8 mouse cellular contexts compared by ENCODE assay signal in genomic region chr11:69837604-69837951, GRCm38 (mm10). TPM values are rescaled to one million over a fixed set of nuclear protein-coding genes. Genes with fewer than 3 reads are reported as not detected.
DNase-seq lines count a peak whose midpoint lies in the region; ATAC-seq and TF ChIP-seq lines count a peak whose summit lies in the region.

TSS of gene Nlgn2 (minus strand) at chr11:69837784.

- 0% methylated on average over 26 of the region's 32 CpGs for WGBS in heart, embryonic 11.5 days (ENCODE audit: insufficient replicate concordance)
- under 1% methylated on average over 32 of the region's 32 CpGs for WGBS in hindbrain, embryonic 12.5 days
- WGBS in liver, embryonic 12.5 days (ENCODE audit: insufficient replicate concordance) = under 1% methylated on average over 30 of the region's 32 CpGs

- TF ChIP-seq POLR2A in CH12.LX (IDR thresholded peaks at IDR 0.05; ENCODE audit: low read depth, low read length) = peak; percentile 28; the same call in 1 of the 2 replicates

- no peak; a peak in 1 of 4 replicates for TF ChIP-seq CTCF in CH12.LX (conservative IDR thresholded peaks at IDR 0.05 in 1 of 2, IDR thresholded peaks at IDR 0.05 in 1 of 2; ENCODE audit: low read depth in 2 of 2, low read length in 2 of 2)

- in situ Hi-C loops in CH12.LX (cut with MboI; ENCODE audit: low pct_ligation_motif_present, low pct_unique_long_range_greater_than_20kb, low sequenced_read_pairs) = no loop called here

- DNase-seq in heart, postnatal 25 days (ENCODE audit: low spot score) = no peak
- peak; percentile 14 for DNase-seq in CH12.LX (ENCODE audit: extremely low read depth)
- DNase-seq in c-Kit-positive CD71-negative TER-119-negative erythroid progenitor cells, embryonic 14.5 days (ENCODE audit: low read depth) = peak; percentile 57
- no peak for DNase-seq in c-Kit-positive CD71-positive TER-119-positive erythroid progenitor cells, embryonic 14.5 days (ENCODE audit: low spot score)
- DNase-seq in right cerebral cortex, postnatal 4 days = no peak

- intact Hi-C loops in heart, postnatal 25 days (cut with DNase I) = loop anchor here (2.0 kb wide), 1 partner anchor 39 kb away; no protein-coding TSS in a partner anchor

- no peaks in the 10 kb centered on the region for H3K79me2 ChIP-seq in CH12.LX (replicated peaks; ENCODE audit: control insufficient read depth, extremely low read depth, insufficient read depth, poor library complexity, severe bottlenecking)

- peaks cover 45% of the 10 kb centered on the region for H3K27me3 ChIP-seq in heart, embryonic 11.5 days (ENCODE audit: control insufficient read depth, insufficient read depth, low read length)
- peaks cover 32% of the 10 kb centered on the region for H3K27me3 ChIP-seq in CH12.LX (replicated peaks)
- H3K27me3 ChIP-seq in hindbrain, embryonic 12.5 days = peaks cover 12% of the 10 kb centered on the region; the same call in 1 of the 2 replicates
- H3K27me3 ChIP-seq in liver, embryonic 12.5 days (replicated peaks) = peaks cover 52% of the 10 kb centered on the region

- TF ChIP-seq RAD21 in CH12.LX (IDR thresholded peaks at IDR 0.05; ENCODE audit: low read depth, low read length) = no peak

- H3K9ac ChIP-seq in heart, embryonic 11.5 days (ENCODE audit: low read depth, low read length) = peak within 1 kb of the TSS; percentile 85
- H3K9ac ChIP-seq in CH12.LX (ENCODE audit: insufficient read depth, low read depth) = peak within 1 kb of the TSS; percentile 80
- peak within 1 kb of the TSS; percentile 98 for H3K9ac ChIP-seq in hindbrain, embryonic 12.5 days
- H3K9ac ChIP-seq in liver, embryonic 12.5 days = peak within 1 kb of the TSS; percentile 77

- H3K4me3 ChIP-seq in heart, embryonic 11.5 days (ENCODE audit: low read depth, low read length) = peak within 1 kb of the TSS; percentile 70
- H3K4me3 ChIP-seq in CH12.LX (replicated peaks in 1 of 3; ENCODE audit: low read depth in 2 of 3, low read length in 2 of 3, poor library complexity in 1 of 3) = peak within 1 kb of the TSS; percentile 62 to 100 (median 67)
- peak within 1 kb of the TSS; percentile 88 for H3K4me3 ChIP-seq in hindbrain, embryonic 12.5 days
- peak within 1 kb of the TSS; percentile 63 for H3K4me3 ChIP-seq in liver, embryonic 12.5 days

- no peak for TF ChIP-seq EP300 in CH12.LX (IDR thresholded peaks at IDR 0.05; ENCODE audit: low read length)

- H3K4me1 ChIP-seq in heart, embryonic 11.5 days (ENCODE audit: control insufficient read depth, insufficient read depth, low read length) = peaks cover 33% of the 10 kb centered on the region
- peaks cover 10 to 19% of the 10 kb centered on the region in 2 experiments for H3K4me1 ChIP-seq in CH12.LX (ENCODE audit: control insufficient read depth in 1 of 2, insufficient read depth in 2 of 2)
- peaks cover 40% of the 10 kb centered on the region for H3K4me1 ChIP-seq in hindbrain, embryonic 12.5 days
- H3K4me1 ChIP-seq in liver, embryonic 12.5 days = peaks cover 68% of the 10 kb centered on the region

- peak within 1 kb of the TSS; percentile 85 for H3K27ac ChIP-seq in heart, embryonic 11.5 days (ENCODE audit: low read depth, low read length)
- H3K27ac ChIP-seq in CH12.LX (ENCODE audit: insufficient read depth, low read depth) = no peak within 1 kb of the TSS
- H3K27ac ChIP-seq in hindbrain, embryonic 12.5 days = peak within 1 kb of the TSS; percentile 97
- H3K27ac ChIP-seq in liver, embryonic 12.5 days = peak within 1 kb of the TSS; percentile 80

- no peaks in the 10 kb centered on the region for H3K9me3 ChIP-seq in heart, embryonic 11.5 days (replicated peaks; ENCODE audit: control insufficient read depth, low read length)
- no peaks in the 10 kb centered on the region for H3K9me3 ChIP-seq in CH12.LX (replicated peaks; ENCODE audit: low read length)
- H3K9me3 ChIP-seq in hindbrain, embryonic 12.5 days (replicated peaks) = no peaks in the 10 kb centered on the region
- H3K9me3 ChIP-seq in liver, embryonic 12.5 days (replicated peaks) = no peaks in the 10 kb centered on the region

- dilution Hi-C loops in CH12.LX (cut with MboI; ENCODE audit: extremely low pct_ligation_motif_present, extremely low pct_unique_long_range_greater_than_20kb, low sequenced_read_pairs) = no loop called here

- no peaks in the 10 kb centered on the region for H3K36me3 ChIP-seq in heart, embryonic 11.5 days (ENCODE audit: control insufficient read depth, insufficient read depth, low read length)
- H3K36me3 ChIP-seq in CH12.LX (replicated peaks in 1 of 2; ENCODE audit: control insufficient read depth in 1 of 2, insufficient read depth in 1 of 2, low read length in 1 of 2) = peaks cover 3 to 9% of the 10 kb centered on the region in 2 experiments
- H3K36me3 ChIP-seq in hindbrain, embryonic 12.5 days = peaks cover 14% of the 10 kb centered on the region
- H3K36me3 ChIP-seq in liver, embryonic 12.5 days = 0 out of 2 replicates have a peak, but pooled peaks cover 5% of the 10 kb centered on the region

- ATAC-seq in heart, embryonic 11.5 days (replicated peaks; ENCODE audit: insufficient number of reproducible peaks, low FRiP score, low TSS enrichment) = peak; percentile 65
- ATAC-seq in hindbrain, embryonic 12.5 days (ENCODE audit: low FRiP score) = peak; percentile 68; the same call in 1 of the 2 replicates
- ATAC-seq in liver, embryonic 12.5 days = peak; percentile 30

- H3K4me2 ChIP-seq in heart, embryonic 11.5 days = peak within 1 kb of the TSS; percentile 91
- peak within 1 kb of the TSS; percentile 98 for H3K4me2 ChIP-seq in CH12.LX (ENCODE audit: insufficient read depth, low read depth, poor library complexity, severe bottlenecking)
- H3K4me2 ChIP-seq in hindbrain, embryonic 12.5 days (replicated peaks) = peak within 1 kb of the TSS; percentile 97
- H3K4me2 ChIP-seq in liver, embryonic 12.5 days = peak within 1 kb of the TSS; percentile 98

TF ChIP-seq in CH12.LX, 34 proteins besides CTCF, POLR2A, EP300 and RAD21:
- TF ChIP-seq MAZ (IDR thresholded peaks at IDR 0.05; ENCODE audit: low read depth, low read length) = 0 out of 2 replicates have a peak, but pooled peaks have one; percentile 19
- TF ChIP-seq GABPA (IDR thresholded peaks at IDR 0.05; ENCODE audit: insufficient replicate concordance, low read depth, low read length) = no peak
- no peak for TF ChIP-seq JUND (conservative IDR thresholded peaks at IDR 0.05; ENCODE audit: low read depth, low read length)
- TF ChIP-seq RCOR1 (conservative IDR thresholded peaks at IDR 0.05; ENCODE audit: low read depth, low read length) = no peak
- peak; percentile 51 for TF ChIP-seq NRF1 (IDR thresholded peaks at IDR 0.05; ENCODE audit: low read depth, low read length)
- TF ChIP-seq MAX (IDR thresholded peaks at IDR 0.05; ENCODE audit: low read length) = no peak

RNA-seq across cellular contexts. Expression of gene Nlgn2, which starts in this region (rescaled TPM):
- 3.1 and 3.3 TPM in 2 replicates for polyA plus RNA-seq in heart, embryonic 11.5 days (2014; fragmentation: Nextera tagmentation; extraction: Ambion mirVana)
- total RNA-seq in heart, postnatal 25 days (2021) = 1 to 10 TPM; 4.4 to 5.4 TPM
- total RNA-seq in CH12.LX (2012; rRNA removed) = 0.55 and 1.3 TPM in 2 replicates
- 0.20 and 0.95 TPM in 2 replicates for total RNA-seq in CH12.LX (2014; rRNA removed)
- polyA plus RNA-seq in CH12.LX (2012; ENCODE audit: insufficient read length, low read depth) = 1.1 and 1.2 TPM in 2 replicates
- polyA plus RNA-seq in hindbrain, embryonic 12.5 days (2016; fragmentation: Nextera tagmentation; extraction: Ambion mirVana) = 14.7 and 14.9 TPM in 2 replicates
- polyA plus RNA-seq in liver, embryonic 12.5 days (2016; fragmentation: Nextera tagmentation; extraction: Ambion mirVana) = 1.3 and 1.4 TPM in 2 replicates

Comparison
In these comparisons a context has a peak if more than half of its experiments do, and no peak if none do; other contexts are left out.
1. DNase-seq: peak in CH12.LX (single experiment) and c-Kit-positive CD71-negative TER-119-negative erythroid progenitor cells, embryonic 14.5 days (single experiment); none in heart, postnatal 25 days (single experiment), c-Kit-positive CD71-positive TER-119-positive erythroid progenitor cells, embryonic 14.5 days (single experiment) and right cerebral cortex, postnatal 4 days (single experiment).
2. Peak in every context shown above with its lines, with median percentiles within 50 percentile points of each other: ATAC-seq, H3K4me2 ChIP-seq, H3K4me3 ChIP-seq and H3K9ac ChIP-seq.